Mouse (Mus musculus): Measurements from ENCODE around the gene Hvcn1. TPM values are rescaled to one million over a fixed set of nuclear protein-coding genes. Genes with fewer than 3 reads are reported as not detected.

The Hvcn1 gene
- polyA plus RNA-seq, 1 experiment, result 0.93 TPM

- no peaks in the 10 kb centered on the region; the same call in 1 of the 2 replicates for H3K36me3 ChIP-seq (ENCODE audit: control insufficient read depth, insufficient read depth, low read length)
- no peak overlapping the region for H3K27ac ChIP-seq (ENCODE audit: control insufficient read depth, insufficient read depth, low read depth, low read length)
- H3K4me3 ChIP-seq (ENCODE audit: control insufficient read depth, low read depth, low read length), result no peak overlapping the region
- H3K4me1 ChIP-seq (ENCODE audit: control insufficient read depth, insufficient read depth, low read length), result peaks cover 2% of the 10 kb centered on the region; the same call in 1 of the 2 replicates
- TF ChIP-seq CTCF (IDR thresholded peaks at IDR 0.05; ENCODE audit: control insufficient read depth, insufficient read depth, insufficient replicate concordance, low read depth, low read length) (no peak), POLR2A (IDR thresholded peaks at IDR 0.05; ENCODE audit: control insufficient read depth, low read depth, low read length) (no peak)
- H3K27me3 ChIP-seq (ENCODE audit: control insufficient read depth, insufficient read depth, low read length), result no peaks in the 10 kb centered on the region
Measured at GRCm38 (mm10) chr5:122245186-122245585, 38.6 kb downstream of the Hvcn1 start.

DNA sequence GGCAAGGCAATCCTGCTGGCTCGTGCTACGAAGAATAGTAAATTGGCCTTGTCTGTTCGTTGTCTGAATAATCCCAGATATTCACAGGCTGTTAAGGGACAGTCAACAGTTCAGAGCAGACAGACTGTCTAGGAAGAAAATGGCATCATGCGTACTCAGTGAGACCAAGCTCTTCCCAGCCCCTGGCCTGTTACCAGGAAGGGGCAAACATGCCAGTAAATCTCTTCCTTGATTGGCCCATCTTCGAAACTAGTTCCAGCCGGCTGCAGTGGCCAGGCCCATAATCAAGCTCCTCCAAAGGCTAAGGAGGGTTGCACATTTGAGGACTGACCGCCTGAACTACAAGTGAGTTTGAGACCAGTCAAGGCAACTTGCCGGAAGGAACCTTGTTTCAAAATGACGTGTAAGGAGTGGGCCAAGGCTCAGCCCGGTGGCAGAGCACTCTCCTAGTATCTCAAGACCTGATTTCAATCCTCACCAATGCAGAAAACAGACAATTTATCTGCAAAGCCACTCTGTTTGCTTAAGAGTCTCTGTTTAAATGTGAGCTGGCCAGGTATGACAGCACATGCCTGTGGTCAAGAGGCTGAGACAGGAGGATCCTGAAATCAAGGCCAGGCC, 40.1 kb downstream of the Hvcn1 start:
- Histone ChIP-seq H3K27me3 (ENCODE audit: control insufficient read depth, insufficient read depth, low read length) (no peaks in the 10 kb centered on the region), H3K27ac (ENCODE audit: control insufficient read depth, insufficient read depth, low read depth, low read length) (no peak overlapping the region), H3K4me1 (ENCODE audit: control insufficient read depth, insufficient read depth, low read length) (peaks cover 2% of the 10 kb centered on the region; the same call in 1 of the 2 replicates), H3K4me3 (ENCODE audit: control insufficient read depth, low read depth, low read length) (no peak overlapping the region), H3K36me3 (ENCODE audit: control insufficient read depth, insufficient read depth, low read length) (no peaks in the 10 kb centered on the region; the same call in 1 of the 2 replicates)
- no peak for TF ChIP-seq CTCF (IDR thresholded peaks at IDR 0.05; ENCODE audit: control insufficient read depth, insufficient read depth, insufficient replicate concordance, low read depth, low read length)

- H3K4me3 ChIP-seq (ENCODE audit: control insufficient read depth, low read depth, low read length), result no peak overlapping the region
- H3K4me1 ChIP-seq (ENCODE audit: control insufficient read depth, insufficient read depth, low read length), result peaks cover 2% of the 10 kb centered on the region; the same call in 1 of the 2 replicates
- H3K27me3 ChIP-seq (ENCODE audit: control insufficient read depth, insufficient read depth, low read length), result no peaks in the 10 kb centered on the region
- TF ChIP-seq POLR2A (IDR thresholded peaks at IDR 0.05; ENCODE audit: control insufficient read depth, low read depth, low read length) (no peak), CTCF (IDR thresholded peaks at IDR 0.05; ENCODE audit: control insufficient read depth, insufficient read depth, insufficient replicate concordance, low read depth, low read length) (no peak)
- H3K36me3 ChIP-seq (ENCODE audit: control insufficient read depth, insufficient read depth, low read length), result peaks cover 1% of the 10 kb centered on the region; the same call in 1 of the 2 replicates
- 0 out of 2 replicates have a peak overlapping the region, but pooled peaks have one; percentile 31 for H3K27ac ChIP-seq (ENCODE audit: control insufficient read depth, insufficient read depth, low read depth, low read length)
Measured at GRCm38 (mm10) chr5:122247529-122247928, 40.9 kb downstream of the Hvcn1 start.

GRCm38 (mm10) chr5:122247934-122248333, 41.3 kb downstream of the Hvcn1 start:
- Histone ChIP-seq H3K4me3 (ENCODE audit: control insufficient read depth, low read depth, low read length) (no peak overlapping the region), H3K36me3 (ENCODE audit: control insufficient read depth, insufficient read depth, low read length) (peaks cover 1% of the 10 kb centered on the region; the same call in 1 of the 2 replicates), H3K27ac (ENCODE audit: control insufficient read depth, insufficient read depth, low read depth, low read length) (0 out of 2 replicates have a peak overlapping the region, but pooled peaks have one; percentile 0), H3K27me3 (ENCODE audit: control insufficient read depth, insufficient read depth, low read length) (no peaks in the 10 kb centered on the region), H3K4me1 (ENCODE audit: control insufficient read depth, insufficient read depth, low read length) (peaks cover 2% of the 10 kb centered on the region; the same call in 1 of the 2 replicates)
- TF ChIP-seq CTCF (IDR thresholded peaks at IDR 0.05; ENCODE audit: control insufficient read depth, insufficient read depth, insufficient replicate concordance, low read depth, low read length) (no peak), POLR2A (IDR thresholded peaks at IDR 0.05; ENCODE audit: control insufficient read depth, low read depth, low read length) (no peak)

GRCm38 (mm10) chr5:122249281-122249680, 42.7 kb downstream of the Hvcn1 start:
- H3K4me1 ChIP-seq (ENCODE audit: control insufficient read depth, insufficient read depth, low read length), result peaks cover 2% of the 10 kb centered on the region; the same call in 1 of the 2 replicates
- peaks cover 1% of the 10 kb centered on the region; the same call in 1 of the 2 replicates for H3K36me3 ChIP-seq (ENCODE audit: control insufficient read depth, insufficient read depth, low read length)
- no peak overlapping the region for H3K27ac ChIP-seq (ENCODE audit: control insufficient read depth, insufficient read depth, low read depth, low read length)
- no peak for TF ChIP-seq POLR2A (IDR thresholded peaks at IDR 0.05; ENCODE audit: control insufficient read depth, low read depth, low read length)
- no peak for TF ChIP-seq CTCF (IDR thresholded peaks at IDR 0.05; ENCODE audit: control insufficient read depth, insufficient read depth, insufficient replicate concordance, low read depth, low read length)
- H3K27me3 ChIP-seq (ENCODE audit: control insufficient read depth, insufficient read depth, low read length), result no peaks in the 10 kb centered on the region
- H3K4me3 ChIP-seq (ENCODE audit: control insufficient read depth, low read depth, low read length), result no peak overlapping the region

DNA sequence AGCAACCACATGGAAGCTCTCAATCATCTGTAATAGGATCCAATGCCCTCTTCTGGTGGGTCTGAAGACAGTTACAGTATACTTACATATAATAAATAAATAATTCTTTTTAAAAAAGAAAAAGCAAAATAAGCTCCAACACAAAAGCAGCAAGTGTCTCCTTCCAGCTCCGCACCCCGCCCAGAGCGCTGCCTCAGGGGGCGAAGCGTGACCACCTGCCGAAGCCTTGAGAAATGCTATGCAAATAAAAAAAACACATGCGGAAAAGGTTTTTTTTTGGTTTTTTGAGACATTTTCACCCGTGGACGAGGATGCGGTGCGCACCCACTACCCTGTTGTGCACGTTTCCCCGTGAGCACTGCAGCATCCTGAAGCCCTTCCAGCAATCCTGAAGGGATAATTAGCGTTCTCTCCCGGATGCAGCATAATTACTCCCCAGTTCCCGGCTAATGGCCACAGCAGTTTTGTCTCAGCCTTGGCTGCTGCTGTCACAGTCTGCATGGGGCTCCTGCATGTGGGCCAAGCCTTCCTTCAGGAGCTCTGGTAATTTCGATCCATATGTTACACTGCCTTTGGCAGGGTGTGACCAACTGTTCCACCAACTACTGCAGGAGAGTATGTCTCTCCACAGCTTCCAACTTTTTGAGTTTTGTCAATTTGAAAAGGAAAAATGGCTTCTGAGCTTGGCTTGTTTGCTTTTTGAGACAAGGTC, 45.4 kb downstream of the Hvcn1 start:
- TF ChIP-seq POLR2A (IDR thresholded peaks at IDR 0.05; ENCODE audit: control insufficient read depth, low read depth, low read length) (no peak), CTCF (IDR thresholded peaks at IDR 0.05; ENCODE audit: control insufficient read depth, insufficient read depth, insufficient replicate concordance, low read depth, low read length) (no peak)
- H3K27me3 ChIP-seq (ENCODE audit: control insufficient read depth, insufficient read depth, low read length), result no peaks in the 10 kb centered on the region
- H3K4me1 ChIP-seq (ENCODE audit: control insufficient read depth, insufficient read depth, low read length), result 0 out of 2 replicates have a peak, but pooled peaks cover 2% of the 10 kb centered on the region
- no peak overlapping the region for H3K4me3 ChIP-seq (ENCODE audit: control insufficient read depth, low read depth, low read length)
- H3K36me3 ChIP-seq (ENCODE audit: control insufficient read depth, insufficient read depth, low read length), result peaks cover 1% of the 10 kb centered on the region
- H3K27ac ChIP-seq (ENCODE audit: control insufficient read depth, insufficient read depth, low read depth, low read length), result no peak overlapping the region

- no peak overlapping the region for H3K27ac ChIP-seq (ENCODE audit: control insufficient read depth, insufficient read depth, low read depth, low read length)
- H3K36me3 ChIP-seq (ENCODE audit: control insufficient read depth, insufficient read depth, low read length), result peaks cover 5% of the 10 kb centered on the region
- no peak overlapping the region for H3K4me3 ChIP-seq (ENCODE audit: control insufficient read depth, low read depth, low read length)
- TF ChIP-seq POLR2A (IDR thresholded peaks at IDR 0.05; ENCODE audit: control insufficient read depth, low read depth, low read length) (no peak), CTCF (IDR thresholded peaks at IDR 0.05; ENCODE audit: control insufficient read depth, insufficient read depth, insufficient replicate concordance, low read depth, low read length) (no peak)
- H3K27me3 ChIP-seq (ENCODE audit: control insufficient read depth, insufficient read depth, low read length), result no peaks in the 10 kb centered on the region
- H3K4me1 ChIP-seq (ENCODE audit: control insufficient read depth, insufficient read depth, low read length), result 0 out of 2 replicates have a peak, but pooled peaks cover 3% of the 10 kb centered on the region
Measured at GRCm38 (mm10) chr5:122258027-122258741, 51.6 kb downstream of the Hvcn1 start.
